Mouse (Mus musculus) heart, adult 2 months (tissue): ENCODE data around the gene Fancd2os.

ENCODE experiments used
- CTCF ChIP-seq: fragments of 200-600 bp; IDR thresholded peaks from 2 replicates; pipeline ENCODE4 v1.8.1; 2022; ENCODE audit warnings: antibody characterized with exemption, mild to moderate bottlenecking, moderate library complexity
- EP300 ChIP-seq: fragments of 200-500 bp; IDR thresholded peaks from 2 replicates; pipeline ENCODE4 v1.6.1; 2011; ENCODE audit warnings: low read depth, low read length, control low read depth; ENCODE audit not compliant: insufficient read depth
- POLR2A ChIP-seq: fragments of 200-500 bp; IDR thresholded peaks from 2 replicates; pipeline ENCODE4 v1.6.1; 2011; ENCODE audit warnings: mild to moderate bottlenecking, low read depth, low read length, control low read depth; ENCODE audit not compliant: insufficient read depth

DNA sequence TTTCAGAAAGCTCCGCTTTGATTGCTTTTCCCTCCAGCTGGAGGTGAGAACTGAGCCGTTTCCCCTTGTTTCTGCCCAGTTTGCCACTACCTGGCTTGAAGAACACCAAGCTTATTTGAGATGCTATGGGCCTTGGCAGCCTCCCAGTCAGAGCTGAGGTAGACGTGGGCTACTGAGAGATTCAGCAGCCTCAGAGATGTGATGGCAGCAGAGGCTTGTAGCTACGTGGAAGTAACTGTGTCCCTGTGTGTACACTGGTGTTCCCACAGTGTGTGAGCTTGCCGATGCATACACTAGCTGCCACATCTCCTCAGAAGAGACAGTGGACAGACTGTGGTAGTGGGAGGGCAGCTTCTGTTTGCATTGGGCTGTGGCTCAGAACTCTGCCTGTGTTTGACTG, 15.4 kb downstream of the Fancd2os start:
- TF ChIP-seq CTCF, result no peak
- TF ChIP-seq POLR2A, result no peak
- no peak for TF ChIP-seq EP300
